Mouse (Mus musculus): ENCODE data around the gene Ubl3. TPM values are rescaled to one million over a fixed set of nuclear protein-coding genes. Genes with fewer than 3 reads are reported as not detected.

Ubl3 gene
- total RNA-seq, 2 experiments from 2014 or later: 126 to 140 TPM

- DNase-seq (ENCODE audit: low spot score in 2 of 2): no peak
These were observed 10.7 kb upstream of the Ubl3 start for GRCm38 (mm10) chr5:148563281-148563680.

GRCm38 (mm10) chr5:148562235-148562634, 9.6 kb upstream of the Ubl3 start:
- no peak for DNase-seq (ENCODE audit: low spot score in 2 of 2)

- DNase-seq (ENCODE audit: low spot score in 2 of 2): no peak
These were observed 6.8 kb upstream of the Ubl3 start for GRCm38 (mm10) chr5:148559261-148559958.

- no peak for DNase-seq (ENCODE audit: low spot score in 2 of 2)
These were observed 5.9 kb upstream of the Ubl3 start for GRCm38 (mm10) chr5:148558472-148558871.

GRCm38 (mm10) chr5:148556509-148556908, 3.9 kb upstream of the Ubl3 start:
- no peak for DNase-seq (ENCODE audit: low spot score in 2 of 2)

- DNase-seq (ENCODE audit: low spot score in 2 of 2): no peak
These were observed 2.6 kb upstream of the Ubl3 start for GRCm38 (mm10) chr5:148555156-148555555.

- DNase-seq (ENCODE audit: low spot score in 2 of 2): no peak
These were observed 2.1 kb upstream of the Ubl3 start for GRCm38 (mm10) chr5:148554701-148555100.

- no peak for DNase-seq (ENCODE audit: low spot score in 2 of 2)
These were observed 1.7 kb upstream of the Ubl3 start for GRCm38 (mm10) chr5:148554242-148554641.

GRCm38 (mm10) chr5:148553723-148554122, 1.1 kb upstream of the Ubl3 start:
- no peak for DNase-seq (ENCODE audit: low spot score in 2 of 2)

GRCm38 (mm10) chr5:148551764-148552136, 839 bp downstream of the Ubl3 start:
- peak in 1 of 2 experiments; percentile 43 for DNase-seq (ENCODE audit: low spot score in 2 of 2)

GRCm38 (mm10) chr5:148550821-148551763, 1.5 kb downstream of the Ubl3 start:
- DNase-seq (ENCODE audit: low spot score in 2 of 2): peak; percentile 36 to 48

- peak in 1 of 2 experiments; percentile 45 for DNase-seq (ENCODE audit: low spot score in 2 of 2)
These were observed 2.2 kb downstream of the Ubl3 start for GRCm38 (mm10) chr5:148550393-148550792.

GRCm38 (mm10) chr5:148549307-148549706, 3.3 kb downstream of the Ubl3 start:
- DNase-seq (ENCODE audit: low spot score in 2 of 2): no peak

- DNase-seq (ENCODE audit: low spot score in 2 of 2): no peak
These were observed 4.0 kb downstream of the Ubl3 start for GRCm38 (mm10) chr5:148548568-148548967.

GRCm38 (mm10) chr5:148547870-148548456, 4.6 kb downstream of the Ubl3 start:
- DNase-seq (ENCODE audit: low spot score in 2 of 2): no peak

GRCm38 (mm10) chr5:148546970-148547369, 5.6 kb downstream of the Ubl3 start:
- no peak for DNase-seq (ENCODE audit: low spot score in 2 of 2)

- no peak for DNase-seq (ENCODE audit: low spot score in 2 of 2)
These were observed 7.9 kb downstream of the Ubl3 start for GRCm38 (mm10) chr5:148544733-148545132.

GRCm38 (mm10) chr5:148542196-148542595, 10.4 kb downstream of the Ubl3 start:
- no peak for DNase-seq (ENCODE audit: low spot score in 2 of 2)

- no peak for DNase-seq (ENCODE audit: low spot score in 2 of 2)
These were observed 16.7 kb downstream of the Ubl3 start for GRCm38 (mm10) chr5:148535669-148536430.

GRCm38 (mm10) chr5:148534644-148535043, 17.9 kb downstream of the Ubl3 start:
- no peak for DNase-seq (ENCODE audit: low spot score in 2 of 2)

GRCm38 (mm10) chr5:148533924-148534323, 18.7 kb downstream of the Ubl3 start:
- DNase-seq (ENCODE audit: low spot score in 2 of 2): no peak
